In the genomic region with DNA sequence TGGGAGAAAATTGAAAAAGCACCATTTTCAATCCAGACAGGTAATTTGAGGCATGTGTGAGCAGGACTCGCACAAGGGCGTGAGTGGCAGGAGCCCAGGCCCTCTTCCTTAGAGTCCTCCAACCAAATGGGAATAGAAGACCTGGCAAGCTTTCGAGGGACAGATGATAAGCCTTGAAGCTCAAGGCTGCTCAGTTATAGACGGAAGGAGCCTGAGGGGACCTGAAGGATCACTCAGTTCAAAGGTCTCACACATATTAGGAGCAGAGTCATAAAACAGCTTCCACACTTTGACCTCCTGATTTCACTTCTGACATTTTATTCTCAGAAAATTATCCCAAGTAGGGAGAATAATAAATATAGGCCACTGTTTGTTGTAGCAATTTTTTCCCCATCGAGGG, we compare ENCODE assay signal across 20 mouse cellular contexts. TPM values are rescaled to one million over a fixed set of nuclear protein-coding genes. Genes with fewer than 3 reads are reported as not detected.
A peak's percentile ranks its signal among the peaks of the same experiment; 100 is the strongest.
DNase-seq lines count a peak whose midpoint lies in the region; ATAC-seq and TF ChIP-seq lines count a peak whose summit lies in the region.
"Had no signal": no experiment of that assay in that cellular context is flagged by ENCODE, and none has a peak within 500 bp of the region (broad histone marks: within the 10 kb centered on the region; RNA-seq: fewer than 3 reads in every experiment).

No protein-coding gene starts in this region.

- H3K4me3 ChIP-seq in intestine, embryonic 16.5 days (ENCODE audit: low read length): no peak overlapping the region
- peak overlapping the region; percentile 28 for H3K4me3 ChIP-seq in small intestine, adult 2 months (ENCODE audit: low read depth, low read length)
- no peak overlapping the region for H3K4me3 ChIP-seq in forebrain, embryonic 14.5 days (ENCODE audit: low read depth, low read length)
- H3K4me3 ChIP-seq: embryonic facial prominence, embryonic 13.5 days; embryonic facial prominence, embryonic 15.5 days; erythroblast, embryonic 14.5 days; forebrain, embryonic 10.5 days; forebrain, embryonic 12.5 days; forebrain, embryonic 15.5 days had no signal

- peaks cover 18% of the 10 kb centered on the region for H3K4me1 ChIP-seq in intestine, embryonic 16.5 days (ENCODE audit: control insufficient read depth, insufficient read depth, low read length)
- peaks cover 42% of the 10 kb centered on the region for H3K4me1 ChIP-seq in small intestine, adult 2 months (ENCODE audit: control insufficient read depth, insufficient read depth, insufficient read length, low read length)
- H3K4me1 ChIP-seq in forebrain, embryonic 14.5 days (ENCODE audit: control insufficient read depth, insufficient read depth, low read length): no peaks in the 10 kb centered on the region
- H3K4me1 ChIP-seq: forebrain, embryonic 12.5 days; forebrain, embryonic 15.5 days had no signal

- peak overlapping the region; percentile 58 for H3K27ac ChIP-seq in intestine, embryonic 16.5 days (ENCODE audit: low read length)
- peak overlapping the region; percentile 93 for H3K27ac ChIP-seq in small intestine, adult 2 months (ENCODE audit: insufficient read depth, low read depth, low read length)
- no peak overlapping the region for H3K27ac ChIP-seq in forebrain, embryonic 14.5 days (ENCODE audit: low read depth, low read length)
- H3K27ac ChIP-seq: embryonic facial prominence, embryonic 13.5 days; embryonic facial prominence, embryonic 15.5 days; forebrain, embryonic 10.5 days; forebrain, embryonic 12.5 days; forebrain, embryonic 15.5 days had no signal

- no peaks in the 10 kb centered on the region for H3K36me3 ChIP-seq in intestine, embryonic 16.5 days (ENCODE audit: control insufficient read depth, insufficient read depth, low read length)
- peaks cover 19% of the 10 kb centered on the region for H3K36me3 ChIP-seq in small intestine, adult 2 months (ENCODE audit: control insufficient read depth, insufficient read depth, low read length)
- H3K36me3 ChIP-seq in forebrain, embryonic 14.5 days (ENCODE audit: control insufficient read depth, insufficient read depth, low read length): no peaks in the 10 kb centered on the region
- H3K36me3 ChIP-seq: embryonic facial prominence, embryonic 13.5 days; embryonic facial prominence, embryonic 15.5 days; forebrain, embryonic 10.5 days; forebrain, embryonic 12.5 days; forebrain, embryonic 15.5 days had no signal

- peak; percentile 57 for ATAC-seq in intestine, embryonic 16.5 days
- no peak for ATAC-seq in forebrain, embryonic 14.5 days
- ATAC-seq: forebrain, embryonic 15.5 days; forebrain, postnatal 0 days had no signal

- TF ChIP-seq POLR2A in small intestine, adult 2 months (IDR thresholded peaks at IDR 0.05; ENCODE audit: low read depth, low read length): no peak

- H3K9me3 ChIP-seq in intestine, embryonic 16.5 days (ENCODE audit: control insufficient read depth, low read length): no peaks in the 10 kb centered on the region
- H3K9me3 ChIP-seq in forebrain, embryonic 14.5 days (replicated peaks; ENCODE audit: control insufficient read depth, low read length): no peaks in the 10 kb centered on the region
- H3K9me3 ChIP-seq: embryonic facial prominence, embryonic 13.5 days; embryonic facial prominence, embryonic 15.5 days; forebrain, embryonic 10.5 days; forebrain, embryonic 12.5 days; forebrain, embryonic 15.5 days had no signal

- no peak for DNase-seq in thymus, postnatal 14 days
- no peak for DNase-seq in forebrain, embryonic 14.5 days (ENCODE audit: low spot score)
- no peak for DNase-seq in layer of hippocampus, adult 9-10 months (ENCODE audit: low spot score)
- DNase-seq: adrenal gland, postnatal 10 days; adrenal gland, postnatal 36 days; cerebellum, adult 11-12 months; cerebellum, adult 9-10 months; cerebellum, postnatal 10 days; cerebellum, postnatal 25 days; embryo, embryonic 11 days; forebrain, postnatal 0 days had no signal

- 0 out of 2 replicates have a peak overlapping the region, but pooled peaks have one; percentile 26 for H3K4me2 ChIP-seq in intestine, embryonic 16.5 days (ENCODE audit: low read depth, low read length)
- H3K4me2 ChIP-seq in forebrain, embryonic 14.5 days (ENCODE audit: low read length): no peak overlapping the region
- H3K4me2 ChIP-seq: embryonic facial prominence, embryonic 13.5 days; embryonic facial prominence, embryonic 15.5 days; forebrain, embryonic 12.5 days; forebrain, embryonic 15.5 days had no signal

- H3K9ac ChIP-seq in intestine, embryonic 16.5 days (ENCODE audit: low read depth, low read length): no peak overlapping the region
- no peak overlapping the region for H3K9ac ChIP-seq in forebrain, embryonic 14.5 days (ENCODE audit: low read length)
- H3K9ac ChIP-seq: embryonic facial prominence, embryonic 13.5 days; embryonic facial prominence, embryonic 15.5 days; forebrain, embryonic 12.5 days; forebrain, embryonic 15.5 days; forebrain, postnatal 0 days had no signal

- 58% methylated on average over 5 of the region's 5 CpGs for WGBS in intestine, embryonic 16.5 days
- 32% methylated on average over 5 of the region's 5 CpGs for WGBS in small intestine, adult 2 months
- 85% methylated on average over 5 of the region's 5 CpGs for WGBS in forebrain, embryonic 14.5 days

- no peaks in the 10 kb centered on the region for H3K27me3 ChIP-seq in intestine, embryonic 16.5 days (replicated peaks; ENCODE audit: control insufficient read depth, insufficient read depth, low read length)
- H3K27me3 ChIP-seq in small intestine, adult 2 months (ENCODE audit: control insufficient read depth, insufficient read depth, low read length): no peaks in the 10 kb centered on the region
- H3K27me3 ChIP-seq in forebrain, embryonic 14.5 days (replicated peaks; ENCODE audit: control insufficient read depth, insufficient read depth, low read length): no peaks in the 10 kb centered on the region
- H3K27me3 ChIP-seq: embryonic facial prominence, embryonic 13.5 days; embryonic facial prominence, embryonic 15.5 days; forebrain, embryonic 12.5 days; forebrain, embryonic 15.5 days had no signal

- TF ChIP-seq CTCF in small intestine, adult 2 months (IDR thresholded peaks at IDR 0.05; ENCODE audit: extremely low read depth, insufficient read length, insufficient replicate concordance, low read depth, low read length): no peak

RNA-seq across cellular contexts. Expression of a gene that starts 2.9 kb away (rescaled TPM):
- polyA plus RNA-seq in intestine, embryonic 16.5 days (2015; fragmentation: Nextera tagmentation; extraction: Ambion mirVana): 45.8 and 56.1 TPM in 2 replicates
- 44.7 and 137 TPM in 2 replicates for polyA plus RNA-seq in small intestine, adult 2 months (2012; rRNA removed)
- 0.15 and 0.16 TPM in 2 replicates for polyA plus RNA-seq in forebrain, embryonic 14.5 days (2014; fragmentation: Nextera tagmentation; extraction: Ambion mirVana)
- polyA plus RNA-seq: adrenal gland, adult 2 months had no signal

RNA-seq across cellular contexts. Expression of a gene that starts 29.9 kb away (rescaled TPM):
- 0.17 and 0.45 TPM in 2 replicates for polyA plus RNA-seq in intestine, embryonic 16.5 days (2015; fragmentation: Nextera tagmentation; extraction: Ambion mirVana)
- 0.05 TPM in 1 of 2 replicates, not detected in the other for polyA plus RNA-seq in small intestine, adult 2 months (2012; rRNA removed)
- 1.1 and 1.4 TPM in 2 replicates for polyA plus RNA-seq in forebrain, embryonic 14.5 days (2014; fragmentation: Nextera tagmentation; extraction: Ambion mirVana)
- polyA plus RNA-seq: adrenal gland, adult 2 months; erythroblast, embryonic 14.5 days had no signal

RNA-seq across cellular contexts. Expression of a gene that starts 30.1 kb away (rescaled TPM):
- 29.3 and 33.2 TPM in 2 replicates for polyA plus RNA-seq in intestine, embryonic 16.5 days (2015; fragmentation: Nextera tagmentation; extraction: Ambion mirVana)
- polyA plus RNA-seq in small intestine, adult 2 months (2012; rRNA removed): 8.4 and 10.9 TPM in 2 replicates
- polyA plus RNA-seq in forebrain, embryonic 14.5 days (2014; fragmentation: Nextera tagmentation; extraction: Ambion mirVana): 22.3 and 22.6 TPM in 2 replicates

RNA-seq across cellular contexts. Expression of a gene that starts 39.7 kb away (rescaled TPM):
- polyA plus RNA-seq in intestine, embryonic 16.5 days (2015; fragmentation: Nextera tagmentation; extraction: Ambion mirVana): 25.5 and 27.6 TPM in 2 replicates
- 9.4 and 10.0 TPM in 2 replicates for polyA plus RNA-seq in small intestine, adult 2 months (2012; rRNA removed)
- polyA plus RNA-seq in forebrain, embryonic 14.5 days (2014; fragmentation: Nextera tagmentation; extraction: Ambion mirVana): 31.0 and 48.9 TPM in 2 replicates

Comparison
In these comparisons a context has a peak if more than half of its experiments do, and no peak if none do; other contexts are left out.
1. RNA of a gene that starts 2.9 kb away (polyA plus RNA-seq): 44.7 to 137 TPM in small intestine, adult 2 months and 45.8 to 56.1 TPM in intestine, embryonic 16.5 days; 0.15 to 0.16 TPM in forebrain, embryonic 14.5 days; every median in the first group is over 10 times any median in the second.